Mouse (Mus musculus) megakaryocyte-erythroid progenitor cell, adult 5-6 weeks (primary cell): ENCODE results near the gene Osbpl6. TPM values are rescaled to one million over a fixed set of nuclear protein-coding genes. Genes with fewer than 3 reads are reported as not detected.

ENCODE experiments used
- ATAC-seq: replicated peaks from 2 replicates; pipeline ENCODE4 v1.8.0; 2016; ENCODE audit warnings: mild to moderate bottlenecking, inconsistent platforms; ENCODE audit not compliant: severe bottlenecking, poor library complexity, low FRiP score, low TSS enrichment
- total RNA-seq, 2 experiments: library from RNA; stranded (forward) in 1 of 2; stranded (reverse) in 1 of 2; fragments of 200-1000, 215-1000 nt in 1 of 2; fragments of >200 nt in 1 of 2; fragmentation: Nextera tagmentation in 1 of 2; gene quantifications; 2 replicates each; pipeline ENCODE4 v1.2.3; 2014 to 2017

The Osbpl6 gene
- total RNA-seq, 2 experiments from 2014 or later: not detected

- no peak for ATAC-seq
Observed at GRCm38 (mm10) chr2:76491371-76491770, 85.1 kb downstream of the Osbpl6 start.

GRCm38 (mm10) chr2:76492224-76492623 lies 85.9 kb downstream of the Osbpl6 start:
- ATAC-seq: no peak

GRCm38 (mm10) chr2:76496006-76496748 lies 89.9 kb downstream of the Osbpl6 start:
- no peak for ATAC-seq

- ATAC-seq: no peak
Observed at GRCm38 (mm10) chr2:76496749-76497140, 90.4 kb downstream of the Osbpl6 start.

GRCm38 (mm10) chr2:76498891-76499290 lies 92.6 kb downstream of the Osbpl6 start:
- ATAC-seq: no peak

- no peak for ATAC-seq
Observed at GRCm38 (mm10) chr2:76504122-76504839, 98.0 kb downstream of the Osbpl6 start.

GRCm38 (mm10) chr2:76504989-76505388 lies 98.7 kb downstream of the Osbpl6 start:
- ATAC-seq: no peak

GRCm38 (mm10) chr2:76511281-76511721 lies 105.0 kb downstream of the Osbpl6 start:
- no peak for ATAC-seq

- ATAC-seq: no peak
Observed at GRCm38 (mm10) chr2:76512133-76512532, 105.8 kb downstream of the Osbpl6 start.

GRCm38 (mm10) chr2:76512888-76513287 lies 106.6 kb downstream of the Osbpl6 start:
- no peak for ATAC-seq

GRCm38 (mm10) chr2:76513296-76513695 lies 107.0 kb downstream of the Osbpl6 start:
- no peak for ATAC-seq

- ATAC-seq: no peak
Observed at GRCm38 (mm10) chr2:76517471-76517870, 111.2 kb downstream of the Osbpl6 start.

- ATAC-seq: no peak
Observed at GRCm38 (mm10) chr2:76518407-76519063, 112.2 kb downstream of the Osbpl6 start.

- ATAC-seq: no peak
Observed at GRCm38 (mm10) chr2:76521585-76521984, 115.3 kb downstream of the Osbpl6 start.

GRCm38 (mm10) chr2:76524451-76524850 lies 118.1 kb downstream of the Osbpl6 start:
- ATAC-seq: no peak

GRCm38 (mm10) chr2:76525645-76526044 lies 119.3 kb downstream of the Osbpl6 start:
- no peak for ATAC-seq

- no peak for ATAC-seq
Observed at GRCm38 (mm10) chr2:76532490-76533126, 126.3 kb downstream of the Osbpl6 start.

- no peak for ATAC-seq
Observed at GRCm38 (mm10) chr2:76534932-76535331, 128.6 kb downstream of the Osbpl6 start.

GRCm38 (mm10) chr2:76541900-76542299 lies 135.6 kb downstream of the Osbpl6 start:
- 0 out of 2 replicates have a peak, but pooled peaks have one; percentile 52 for ATAC-seq

- no peak for ATAC-seq
Observed at GRCm38 (mm10) chr2:76542921-76543320, 136.6 kb downstream of the Osbpl6 start.
